Mouse (Mus musculus) heart, embryonic 11.5 days (tissue): ENCODE measurements around the gene Slc51a. TPM values are rescaled to one million over a fixed set of nuclear protein-coding genes. Genes with fewer than 3 reads are reported as not detected.
"Not testable (repeated sequence)": the region's sequence is repeated elsewhere in the genome, so short reads cannot be mapped to it uniquely, and the experiment has no call there.

Source experiments
- ATAC-seq: fragments of 200-750 bp; cut with Nextera tagmentation; replicated peaks from 2 replicates; pipeline ENCODE4 v1.8.0; 2017; ENCODE audit warnings: moderate library complexity; ENCODE audit not compliant: insufficient number of reproducible peaks, low FRiP score, low TSS enrichment
- H3K27ac ChIP-seq: fragments of 300-500 bp; sonication (generic); 2 replicates; pipeline ENCODE4 v1.5.1; 2014; ENCODE audit warnings: mild to moderate bottlenecking, low read depth, low read length
- H3K27me3 ChIP-seq: fragments of 300-500 bp; sonication (generic); 2 replicates; pipeline ENCODE4 v1.6.1; 2014; ENCODE audit warnings: mild to moderate bottlenecking, low read length, mixed read lengths; ENCODE audit not compliant: control insufficient read depth, insufficient read depth
- H3K36me3 ChIP-seq: fragments of 300-500 bp; sonication (generic); 2 replicates; pipeline ENCODE4 v1.6.1; 2014; ENCODE audit warnings: mild to moderate bottlenecking, low read length, moderate library complexity, mixed read lengths; ENCODE audit not compliant: control insufficient read depth, insufficient read depth
- H3K4me1 ChIP-seq: fragments of 300-500 bp; sonication (generic); 2 replicates; pipeline ENCODE4 v1.6.1; 2014; ENCODE audit warnings: low read length; ENCODE audit not compliant: control insufficient read depth, insufficient read depth
- H3K4me2 ChIP-seq: fragments of 300-500 bp; sonication (generic); 2 replicates; pipeline ENCODE4 v1.6.1; 2014; ENCODE audit warnings: mild to moderate bottlenecking, moderate library complexity
- H3K4me3 ChIP-seq: fragments of 300-500 bp; sonication (generic); 2 replicates; pipeline ENCODE4 v1.5.1; 2014; ENCODE audit warnings: low read depth, low read length
- H3K9ac ChIP-seq: fragments of 300-500 bp; sonication (generic); 2 replicates; pipeline ENCODE4 v1.6.1; 2014; ENCODE audit warnings: mild to moderate bottlenecking, low read depth, low read length, moderate library complexity
- H3K9me3 ChIP-seq: fragments of 300-500 bp; sonication (generic); replicated peaks from 2 replicates; pipeline ENCODE4 v1.6.1; 2016; ENCODE audit warnings: low read length; ENCODE audit not compliant: control insufficient read depth
- WGBS: fragments of 180-500 bp; shearing (Covaris S2); extraction: QIAGEN DNeasy Blood & Tissue Kit; methylation state at CpG from one replicate; pipeline ENCODE4 v1.1.7; 2014; ENCODE audit not compliant: insufficient replicate concordance; 5-methylcytosine and 5-hydroxymethylcytosine counted together
- polyA plus RNA-seq: library from polyadenylated mRNA; unstranded; fragments of >200 nt; fragmentation: Nextera tagmentation; extraction: Ambion mirVana; gene quantifications from 2 replicates; pipeline ENCODE4 v1.2.1, GENCODE M21; 2014

Gene Slc51a
- polyA plus RNA-seq, 1 experiment from 2014 or later = 3.2 TPM

DNA sequence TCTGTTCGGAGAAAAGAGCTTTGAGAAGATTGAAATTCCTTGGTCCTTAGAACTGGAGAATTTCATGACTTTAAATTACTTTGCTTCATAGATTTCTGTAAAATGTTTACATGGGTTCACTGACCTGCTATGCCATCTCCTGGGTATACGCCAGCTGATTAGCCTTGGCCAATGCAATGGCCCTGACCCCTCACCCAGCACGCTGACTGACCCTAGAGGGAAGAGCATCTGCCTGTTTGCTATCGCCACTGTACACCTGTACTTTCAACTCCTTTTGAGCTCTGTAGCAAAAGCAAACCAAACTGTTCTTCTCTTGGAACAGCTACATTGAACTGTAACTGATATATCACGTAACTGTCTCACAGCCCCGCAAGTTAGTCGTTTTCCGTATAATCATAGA, 34.6 kb downstream of the Slc51a start:
- ATAC-seq = no peak
- Histone ChIP-seq H3K36me3 (peaks cover 9% of the 10 kb centered on the region; the same call in 1 of the 2 replicates), H3K4me1 (no peaks in the 10 kb centered on the region), H3K27ac (no peak overlapping the region), H3K4me2 (no peak overlapping the region), H3K4me3 (no peak overlapping the region), H3K27me3 (no peaks in the 10 kb centered on the region), H3K9ac (no peak overlapping the region), H3K9me3 (no peaks in the 10 kb centered on the region)
- 89% methylated on average over 8 of the region's 8 CpGs for WGBS

DNA sequence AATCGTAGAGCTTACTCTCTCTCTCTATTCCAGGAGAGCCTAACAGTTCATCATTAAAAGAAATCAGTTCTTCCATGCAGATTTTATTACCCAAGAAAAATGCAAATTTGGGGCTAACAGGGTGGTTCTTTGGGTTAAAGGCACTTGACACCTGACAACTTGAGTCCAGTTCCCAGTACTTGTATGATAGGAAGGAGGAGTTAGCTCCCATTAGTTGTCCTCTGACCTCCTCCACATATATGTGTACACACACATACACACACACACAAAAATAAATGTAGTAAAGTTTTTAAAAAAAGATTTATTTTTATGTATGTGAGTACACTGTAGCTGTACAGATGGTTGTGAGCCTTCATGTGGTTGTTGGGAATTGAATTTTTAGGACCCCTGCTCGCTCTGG, 37.5 kb downstream of the Slc51a start:
- Histone ChIP-seq H3K4me2 (no peak overlapping the region), H3K4me1 (no peaks in the 10 kb centered on the region), H3K9ac (no peak overlapping the region), H3K4me3 (no peak overlapping the region), H3K36me3 (peaks cover 4% of the 10 kb centered on the region; the same call in 1 of the 2 replicates), H3K27ac (no peak overlapping the region), H3K9me3 (no peaks in the 10 kb centered on the region), H3K27me3 (no peaks in the 10 kb centered on the region)
- WGBS = 94% methylated on average over 2 of the region's 2 CpGs
- no peak for ATAC-seq

DNA sequence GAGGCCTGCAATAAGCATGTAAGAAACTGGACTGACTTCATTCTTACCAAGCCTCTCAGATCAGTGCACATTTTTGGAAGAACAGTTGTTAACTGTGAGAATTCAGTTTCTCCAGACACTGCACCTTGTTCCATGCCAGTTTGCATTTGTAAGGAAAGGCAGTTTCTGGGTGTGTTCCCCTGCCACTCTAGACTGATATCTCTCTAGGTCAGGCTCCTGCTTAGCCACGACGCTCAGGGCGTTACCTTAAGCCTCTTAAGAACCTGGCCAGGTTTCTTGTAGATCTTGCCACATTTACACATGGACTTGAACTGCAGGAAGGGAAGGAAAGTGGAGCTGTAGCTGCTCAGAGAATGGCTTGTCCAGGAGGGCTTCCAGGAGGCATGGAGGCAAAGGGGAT, 38.0 kb downstream of the Slc51a start:
- no peaks in the 10 kb centered on the region for H3K9me3 ChIP-seq
- no peaks in the 10 kb centered on the region for H3K27me3 ChIP-seq
- H3K4me2 ChIP-seq = no peak overlapping the region
- no peak for ATAC-seq
- H3K9ac ChIP-seq = no peak overlapping the region
- no peaks in the 10 kb centered on the region for H3K4me1 ChIP-seq
- H3K4me3 ChIP-seq = no peak overlapping the region
- no peak overlapping the region for H3K27ac ChIP-seq
- 0 out of 2 replicates have a peak, but pooled peaks cover 2% of the 10 kb centered on the region for H3K36me3 ChIP-seq
- WGBS = 78% methylated on average over 3 of the region's 3 CpGs

DNA sequence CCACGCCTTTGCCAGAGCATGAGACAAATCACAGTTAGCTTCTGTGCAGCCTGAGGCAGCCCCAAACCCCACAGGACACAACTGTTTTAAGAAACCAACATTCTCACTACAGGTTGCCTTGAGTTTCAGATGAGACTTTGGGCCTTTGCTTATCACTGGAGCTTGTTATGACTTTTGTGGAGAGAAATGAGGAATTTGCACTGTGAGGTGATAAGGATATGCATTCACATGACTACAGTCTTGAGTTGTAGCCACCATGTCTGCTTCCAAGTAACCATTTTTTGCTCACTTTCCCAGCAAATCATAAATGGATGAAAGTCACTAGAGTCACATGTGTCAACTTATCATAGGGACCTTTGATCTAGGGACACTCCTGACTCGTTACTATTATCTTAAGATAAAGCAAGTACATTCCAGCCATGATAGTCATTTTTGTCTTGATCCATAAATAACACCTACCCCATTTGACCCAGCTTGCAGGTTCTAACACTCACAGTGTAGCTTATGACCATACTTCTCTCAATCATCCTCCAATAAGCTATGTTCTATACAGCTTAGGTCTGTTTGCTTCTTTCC, 41.0 kb downstream of the Slc51a start:
- WGBS = 46% methylated on average over 2 of the region's 2 CpGs
- no peak overlapping the region for H3K9ac ChIP-seq
- no peaks in the 10 kb centered on the region for H3K27me3 ChIP-seq
- H3K4me2 ChIP-seq = no peak overlapping the region
- no peaks in the 10 kb centered on the region for H3K36me3 ChIP-seq
- H3K9me3 ChIP-seq = no peaks in the 10 kb centered on the region
- no peak overlapping the region for H3K4me3 ChIP-seq
- no peak for ATAC-seq
- H3K4me1 ChIP-seq = no peaks in the 10 kb centered on the region
- no peak overlapping the region for H3K27ac ChIP-seq

DNA sequence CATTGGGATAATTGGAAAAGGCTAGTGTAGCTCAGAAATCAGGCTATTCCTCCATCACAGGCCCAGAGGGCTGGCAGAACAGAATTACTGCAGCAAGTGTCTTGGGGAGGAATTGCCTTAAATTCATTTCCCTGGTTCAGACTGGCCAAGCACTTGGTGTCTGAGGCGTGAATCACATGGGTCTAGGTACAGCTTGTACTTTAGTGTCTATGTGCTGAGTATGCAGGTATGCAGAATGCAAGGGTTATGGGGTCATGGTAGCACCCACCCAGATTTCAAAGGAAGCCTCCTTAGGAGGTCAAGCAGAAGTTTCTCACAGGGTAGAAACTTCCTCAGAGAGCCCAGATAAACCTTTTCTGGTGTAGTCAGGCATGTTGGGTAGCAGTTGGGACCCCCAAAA, 42.1 kb downstream of the Slc51a start:
- Histone ChIP-seq H3K4me2 (no peak overlapping the region), H3K4me1 (peaks cover 4% of the 10 kb centered on the region; the same call in 1 of the 2 replicates), H3K9ac (no peak overlapping the region), H3K36me3 (no peaks in the 10 kb centered on the region), H3K27ac (no peak overlapping the region), H3K27me3 (no peaks in the 10 kb centered on the region), H3K9me3 (no peaks in the 10 kb centered on the region), H3K4me3 (no peak overlapping the region)
- ATAC-seq = no peak
- WGBS = 77% methylated on average over 1 of the region's 1 CpGs

DNA sequence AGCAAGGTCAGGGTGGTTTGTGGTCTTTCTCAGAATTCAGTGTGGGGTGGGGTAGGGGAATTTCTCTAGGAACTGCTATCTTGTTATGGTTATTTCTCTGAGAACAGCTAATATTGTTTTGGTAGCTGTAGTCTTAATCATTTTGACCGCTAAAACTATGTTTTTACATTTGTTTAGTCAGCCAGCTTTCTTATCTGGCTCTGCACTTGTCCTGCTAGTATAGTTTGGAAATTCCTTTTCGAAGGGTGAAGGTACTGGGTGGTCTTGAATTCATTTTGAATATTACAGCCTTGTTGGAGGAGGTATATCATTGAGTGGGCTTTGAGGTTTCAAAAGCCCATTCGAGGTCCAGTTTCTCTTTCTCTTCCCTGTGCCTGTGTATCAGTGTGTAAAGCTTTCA, 43.1 kb downstream of the Slc51a start:
- H3K4me3 ChIP-seq, H3K4me2 ChIP-seq, H3K27ac ChIP-seq, H3K36me3 ChIP-seq, H3K4me1 ChIP-seq, ATAC-seq, H3K9ac ChIP-seq, H3K27me3 ChIP-seq, H3K9me3 ChIP-seq: not testable (repeated sequence)
- 81% methylated on average over 3 of the region's 3 CpGs for WGBS

DNA sequence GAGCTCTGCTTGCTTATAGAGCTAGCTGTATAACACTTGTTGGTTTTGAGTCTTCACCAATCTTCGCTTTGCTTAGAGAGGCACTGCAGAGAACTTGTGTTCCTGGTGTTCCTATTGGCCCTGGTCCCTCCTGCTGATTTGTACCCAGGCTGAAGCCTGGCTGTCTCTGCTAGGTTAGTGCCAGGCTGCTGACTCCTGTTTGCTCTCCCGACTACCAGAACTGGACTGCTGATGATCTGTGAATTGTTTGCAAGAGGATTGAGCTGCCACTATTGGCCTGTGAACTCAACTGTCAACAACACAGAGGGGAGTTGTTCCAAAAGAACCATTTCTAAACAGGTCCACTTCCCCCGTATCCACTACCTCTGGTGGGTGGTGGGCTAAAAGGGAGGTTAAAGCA, 46.2 kb downstream of the Slc51a start:
- Histone ChIP-seq H3K9ac (no peak overlapping the region), H3K4me2 (no peak overlapping the region), H3K27me3 (no peaks in the 10 kb centered on the region), H3K9me3 (no peaks in the 10 kb centered on the region), H3K27ac (no peak overlapping the region), H3K4me3 (no peak overlapping the region), H3K4me1 (peaks cover 8% of the 10 kb centered on the region), H3K36me3 (peaks cover 3% of the 10 kb centered on the region; the same call in 1 of the 2 replicates)
- ATAC-seq = no peak
- 76% methylated on average over 3 of the region's 3 CpGs for WGBS

DNA sequence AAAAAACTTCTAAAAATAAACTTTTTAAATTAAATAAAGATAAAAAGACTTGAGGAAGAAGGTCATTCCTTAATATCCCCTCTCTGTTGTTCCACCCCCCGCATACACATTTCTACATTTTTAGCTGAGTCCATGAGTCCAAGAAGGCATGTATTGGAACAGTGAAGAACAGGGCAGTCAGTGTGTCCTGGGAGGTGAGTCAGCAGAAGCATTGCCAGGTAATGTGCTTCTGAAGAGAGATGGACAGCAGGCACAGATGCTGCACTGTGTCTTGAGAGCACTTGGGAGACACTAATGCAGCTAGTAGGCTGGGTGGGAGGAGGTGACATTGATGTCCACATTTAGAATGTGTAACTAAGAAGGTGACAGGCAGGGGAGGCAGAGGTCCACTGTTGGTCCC, 50.4 kb downstream of the Slc51a start:
- peaks cover 3% of the 10 kb centered on the region; the same call in 1 of the 2 replicates for H3K36me3 ChIP-seq
- H3K9me3 ChIP-seq = no peaks in the 10 kb centered on the region
- 92% methylated on average over 1 of the region's 1 CpGs for WGBS
- H3K4me3 ChIP-seq = no peak overlapping the region
- no peak overlapping the region for H3K4me2 ChIP-seq
- no peak overlapping the region for H3K9ac ChIP-seq
- H3K27me3 ChIP-seq = no peaks in the 10 kb centered on the region
- ATAC-seq = no peak
- H3K27ac ChIP-seq = no peak overlapping the region
- H3K4me1 ChIP-seq = peaks cover 12% of the 10 kb centered on the region

DNA sequence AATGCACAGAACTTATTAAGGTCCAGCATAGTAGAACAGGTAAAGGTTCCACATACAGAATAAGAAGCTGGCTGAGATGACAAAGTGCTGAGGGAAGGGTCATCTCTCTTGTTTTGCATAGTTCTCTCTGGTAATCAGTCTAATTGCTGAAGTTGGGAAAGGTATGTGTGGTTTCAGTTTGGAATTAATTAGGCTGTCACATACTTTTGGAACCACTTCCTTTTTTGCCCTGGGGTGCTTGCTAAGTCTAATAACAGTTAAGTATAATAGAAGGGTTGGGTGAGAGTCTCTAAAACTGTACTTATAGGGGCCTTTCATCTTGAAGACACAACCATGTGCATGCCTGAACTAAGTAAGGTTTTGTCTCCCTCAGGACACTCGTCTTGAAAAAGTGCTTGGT, 51.0 kb downstream of the Slc51a start:
- 57% methylated on average over 1 of the region's 1 CpGs for WGBS
- ATAC-seq = no peak
- no peak overlapping the region for H3K4me2 ChIP-seq

More for the DNA sequence above, 51.0 kb downstream of the Slc51a start:
- Histone ChIP-seq H3K27me3 (no peaks in the 10 kb centered on the region), H3K36me3 (peaks cover 3% of the 10 kb centered on the region; the same call in 1 of the 2 replicates), H3K4me1 (peaks cover 15% of the 10 kb centered on the region), H3K27ac (no peak overlapping the region), H3K9ac (no peak overlapping the region), H3K4me3 (no peak overlapping the region), H3K9me3 (no peaks in the 10 kb centered on the region)
